Mouse (Mus musculus) fibroblast of lung, adult 2 months (primary cell): ENCODE data around the gene Zfp97.
"Not testable (repeated sequence)": the region's sequence is repeated elsewhere in the genome, so short reads cannot be mapped to it uniquely, and the experiment has no call there.

Experiments used
- DNase-seq: peaks from one replicate; pipeline ENCODE4 v3.0.0-alpha.2; 2011; ENCODE audit warnings: low read depth

Gene Zfp97

DNA sequence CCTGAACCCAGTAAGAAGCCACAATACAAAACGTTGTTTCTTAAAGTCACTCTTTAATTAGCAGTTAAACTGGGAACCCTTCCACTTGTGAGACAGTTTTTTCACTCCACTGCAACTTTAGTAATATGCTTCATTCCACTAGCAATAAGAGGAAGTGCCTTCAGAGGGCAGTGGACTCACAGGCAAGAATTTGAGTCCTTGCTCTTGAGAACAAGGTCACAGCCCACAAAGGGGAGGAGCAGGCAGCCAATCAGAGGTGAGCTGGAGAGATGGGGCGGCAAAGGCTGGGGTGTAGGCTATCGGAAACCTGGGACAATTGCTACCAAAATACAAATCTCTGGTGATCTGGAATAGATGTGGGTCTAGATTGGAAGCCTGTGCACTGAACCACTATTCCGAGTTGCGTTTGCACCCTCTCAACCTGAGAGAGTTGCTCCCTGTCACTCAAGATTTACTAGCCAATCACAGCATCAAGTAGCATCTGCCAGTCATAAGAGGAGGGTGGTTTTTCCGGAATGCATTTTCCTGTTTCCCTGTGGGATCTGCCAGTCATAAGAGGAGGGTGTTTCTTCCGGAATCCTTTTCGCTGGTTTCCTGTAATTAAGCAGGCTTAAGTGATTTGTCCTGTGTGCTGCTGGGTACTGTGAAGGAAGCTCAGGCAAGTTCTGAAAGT lies at the start of gene Zfp97:
Gene Zfp97, plus strand, starts transcription at position 586 of the 673 bp plus-strand sequence.
- not testable (repeated sequence) for DNase-seq

DNA sequence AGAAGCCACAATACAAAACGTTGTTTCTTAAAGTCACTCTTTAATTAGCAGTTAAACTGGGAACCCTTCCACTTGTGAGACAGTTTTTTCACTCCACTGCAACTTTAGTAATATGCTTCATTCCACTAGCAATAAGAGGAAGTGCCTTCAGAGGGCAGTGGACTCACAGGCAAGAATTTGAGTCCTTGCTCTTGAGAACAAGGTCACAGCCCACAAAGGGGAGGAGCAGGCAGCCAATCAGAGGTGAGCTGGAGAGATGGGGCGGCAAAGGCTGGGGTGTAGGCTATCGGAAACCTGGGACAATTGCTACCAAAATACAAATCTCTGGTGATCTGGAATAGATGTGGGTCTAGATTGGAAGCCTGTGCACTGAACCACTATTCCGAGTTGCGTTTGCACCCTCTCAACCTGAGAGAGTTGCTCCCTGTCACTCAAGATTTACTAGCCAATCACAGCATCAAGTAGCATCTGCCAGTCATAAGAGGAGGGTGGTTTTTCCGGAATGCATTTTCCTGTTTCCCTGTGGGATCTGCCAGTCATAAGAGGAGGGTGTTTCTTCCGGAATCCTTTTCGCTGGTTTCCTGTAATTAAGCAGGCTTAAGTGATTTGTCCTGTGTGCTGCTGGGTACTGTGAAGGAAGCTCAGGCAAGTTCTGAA lies 57.7 kb downstream of the Zfp97 start:
- DNase-seq, result not testable (repeated sequence)

DNA sequence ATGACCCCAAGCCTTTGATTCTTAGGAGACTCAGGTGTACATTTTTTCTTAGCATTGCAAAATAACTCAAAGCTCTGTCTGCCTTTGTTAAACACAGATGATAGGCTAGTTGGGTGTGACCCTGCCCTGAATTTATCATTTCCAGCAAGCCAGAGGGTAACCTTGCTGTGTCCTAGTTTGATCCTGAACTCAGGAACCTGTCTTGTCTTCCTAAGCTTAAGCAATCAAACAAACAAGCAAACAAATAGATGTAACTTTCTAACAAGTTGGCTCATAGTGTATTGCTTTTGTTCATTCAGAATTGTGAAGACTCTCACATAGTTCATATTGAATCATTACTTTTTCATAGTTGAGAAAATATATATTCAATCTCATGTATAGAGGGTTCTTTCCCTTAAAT lies 73.5 kb downstream of the Zfp97 start:
- not testable (repeated sequence) for DNase-seq

DNA sequence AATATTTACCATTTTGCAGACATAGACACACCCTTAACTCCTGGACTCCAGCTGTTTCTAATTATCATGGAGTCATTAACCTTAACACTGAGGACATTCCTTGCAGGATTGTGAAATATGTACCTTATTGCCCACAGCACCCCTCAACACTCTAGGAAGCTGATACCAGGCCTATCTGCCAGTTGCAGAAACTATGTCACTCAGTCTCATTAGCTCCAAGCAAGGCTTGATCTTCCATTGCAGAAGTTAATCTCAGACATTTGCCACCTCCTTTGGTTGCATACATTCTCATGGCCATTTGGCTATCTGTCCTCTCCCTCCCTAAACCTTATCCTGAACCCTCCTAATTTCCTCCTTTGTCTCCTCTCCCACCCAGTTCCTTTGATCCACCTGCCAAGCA lies 74.0 kb downstream of the Zfp97 start:
- DNase-seq, result no peak

DNA sequence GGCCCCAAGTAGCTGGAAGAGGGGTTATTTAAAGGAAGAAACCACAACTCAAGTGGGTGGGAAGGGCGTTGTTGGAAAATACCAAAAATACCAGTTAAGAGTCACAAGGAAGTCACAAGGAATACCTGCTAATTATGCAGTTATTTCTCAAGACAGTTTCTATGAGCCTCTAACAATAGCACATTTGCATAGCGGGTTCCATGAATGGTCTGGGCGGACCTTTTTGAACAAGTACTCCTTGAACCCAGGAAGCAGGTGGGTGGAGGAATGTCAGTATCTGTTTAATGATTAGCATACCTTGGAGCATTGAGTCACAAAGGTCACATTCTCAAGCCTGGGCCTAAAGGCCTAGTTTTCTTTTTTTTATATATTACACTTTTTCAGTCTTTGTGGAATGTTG lies 74.9 kb downstream of the Zfp97 start:
- DNase-seq, result not testable (repeated sequence)
